Mouse (Mus musculus) layer of hippocampus, adult 9-11 months (tissue): ENCODE results near the gene Rps6kb1.

ENCODE experiments used
- DNase-seq: peaks from one replicate; pipeline ENCODE4 v3.0.0; 2022

Rps6kb1 gene

GRCm38 (mm10) chr11:86580319-86581113, 35.9 kb upstream of the Rps6kb1 start:
- DNase-seq = no peak

GRCm38 (mm10) chr11:86579731-86580318, 35.2 kb upstream of the Rps6kb1 start:
- DNase-seq = no peak

DNA sequence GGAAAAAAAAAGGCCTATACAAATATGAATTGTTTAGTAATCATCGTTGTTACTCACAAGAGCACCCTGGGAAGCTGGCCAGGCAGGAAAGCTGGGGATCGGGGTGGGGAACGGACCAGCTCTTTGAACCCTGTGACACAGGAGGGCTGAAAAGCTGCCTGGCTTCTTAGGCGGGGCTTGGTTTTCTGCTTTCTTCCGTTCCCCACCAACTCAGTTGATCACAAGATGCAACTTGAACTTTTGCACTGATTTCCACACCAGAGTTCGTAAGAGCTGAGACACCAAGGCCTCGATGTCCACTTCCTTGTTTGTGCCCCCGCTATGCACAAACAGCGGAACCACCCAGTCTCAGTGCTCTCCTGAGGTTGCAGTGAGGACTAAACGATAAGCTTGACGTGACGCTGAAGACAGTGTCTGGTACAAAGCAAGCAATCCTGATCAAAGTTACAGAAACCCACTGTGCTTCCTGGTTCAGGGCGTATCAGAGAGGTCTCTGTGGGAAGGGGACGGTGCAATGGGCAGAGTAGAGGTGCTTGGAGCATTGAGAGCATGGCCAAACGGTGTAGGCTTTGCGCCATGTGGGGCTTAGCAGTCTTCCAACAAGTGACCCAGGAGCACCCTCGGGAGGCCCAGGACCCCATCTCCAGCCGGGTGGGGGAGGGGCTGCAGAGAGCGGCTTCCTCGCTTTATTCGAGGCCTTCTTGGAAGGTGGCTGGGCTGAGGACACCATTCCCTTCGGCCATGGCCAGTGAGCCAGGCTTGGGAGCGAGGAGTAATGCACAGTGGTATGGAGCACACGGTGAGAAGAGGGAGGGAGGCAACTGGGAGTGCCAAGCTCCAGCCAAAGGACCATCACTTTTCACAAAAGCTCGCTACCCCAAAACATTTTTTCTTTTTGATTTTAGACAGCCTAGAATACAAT, 34.5 kb upstream of the Rps6kb1 start:
- peak; percentile 76 for DNase-seq

GRCm38 (mm10) chr11:86578106-86578808, 33.7 kb upstream of the Rps6kb1 start:
- DNase-seq = no peak

DNA sequence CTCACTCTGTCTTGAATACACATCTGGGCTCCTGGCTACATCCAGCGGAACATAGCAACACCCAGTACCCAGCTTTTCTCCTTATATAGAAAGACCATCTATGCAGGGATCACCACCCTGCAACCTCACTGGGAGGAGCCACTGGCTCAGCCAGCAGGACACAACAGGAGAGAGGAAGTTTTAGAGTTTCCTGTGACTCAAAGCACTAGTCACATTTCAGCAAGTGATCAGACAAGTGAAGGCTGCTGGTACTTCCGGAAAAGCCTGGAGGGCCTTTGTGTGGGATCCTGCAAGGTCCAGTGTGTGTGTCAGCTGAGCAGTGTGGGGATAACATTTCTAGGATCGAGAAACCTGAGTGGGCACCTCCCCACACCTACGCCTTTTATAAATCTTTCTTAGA, 32.6 kb upstream of the Rps6kb1 start:
- DNase-seq = peak; percentile 63

DNA sequence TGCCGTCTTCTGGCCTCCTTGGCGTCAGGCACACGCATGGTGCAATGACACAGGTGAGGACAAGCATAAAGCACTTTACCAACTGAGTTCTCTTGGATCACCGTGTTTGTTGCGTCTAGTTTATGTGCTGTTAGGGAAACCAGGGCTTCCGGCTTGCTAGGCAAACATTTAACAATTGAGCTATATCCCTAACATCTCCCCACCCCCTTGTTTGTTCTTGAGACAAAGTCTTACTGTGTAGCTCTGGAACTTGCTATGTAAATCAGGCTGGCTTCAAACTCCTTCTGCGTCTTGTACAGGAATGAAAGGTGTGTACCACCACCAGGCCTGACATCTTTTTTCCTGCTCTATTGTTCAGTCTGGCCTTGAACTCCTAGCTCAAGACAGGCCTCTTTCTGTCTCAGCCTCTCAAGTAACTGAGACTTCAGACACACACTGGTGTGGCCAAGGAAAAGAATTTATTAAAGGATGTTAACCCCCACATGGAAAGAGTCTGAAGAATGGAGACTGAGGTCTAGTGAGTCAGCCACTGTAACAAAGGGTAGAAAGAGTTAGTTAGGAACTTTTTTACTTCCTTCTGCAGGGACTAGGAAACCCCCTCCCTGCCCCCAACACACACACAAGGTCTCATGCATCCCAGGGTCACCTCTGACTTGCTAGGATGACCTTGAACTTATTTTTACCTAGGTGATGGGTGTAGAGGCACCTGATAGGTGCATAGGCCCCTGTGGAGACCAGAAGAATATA, 31.2 kb upstream of the Rps6kb1 start:
- DNase-seq = no peak

- no peak for DNase-seq
Measured at GRCm38 (mm10) chr11:86574408-86574807, 29.8 kb upstream of the Rps6kb1 start.

- no peak for DNase-seq
Measured at GRCm38 (mm10) chr11:86573646-86574231, 29.1 kb upstream of the Rps6kb1 start.

DNA sequence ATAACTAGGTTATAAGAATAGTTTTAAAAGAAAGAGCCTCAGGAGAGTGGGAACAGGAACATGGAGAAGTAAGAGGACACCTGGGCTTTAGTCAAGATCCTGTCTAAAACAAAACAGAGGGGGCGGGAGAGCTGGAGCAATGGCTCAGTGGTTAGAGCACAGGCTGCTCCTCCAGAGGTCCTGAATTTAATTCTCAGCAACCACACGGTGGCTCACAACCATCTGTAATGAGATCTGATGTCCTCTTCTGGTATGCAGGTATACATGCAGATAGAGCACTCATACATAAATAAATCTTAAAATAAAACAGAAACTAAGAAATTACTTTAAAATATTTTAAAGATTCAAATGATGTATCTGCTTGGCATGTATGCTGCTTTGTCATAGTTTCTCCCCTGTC, 28.0 kb upstream of the Rps6kb1 start:
- DNase-seq = no peak

DNA sequence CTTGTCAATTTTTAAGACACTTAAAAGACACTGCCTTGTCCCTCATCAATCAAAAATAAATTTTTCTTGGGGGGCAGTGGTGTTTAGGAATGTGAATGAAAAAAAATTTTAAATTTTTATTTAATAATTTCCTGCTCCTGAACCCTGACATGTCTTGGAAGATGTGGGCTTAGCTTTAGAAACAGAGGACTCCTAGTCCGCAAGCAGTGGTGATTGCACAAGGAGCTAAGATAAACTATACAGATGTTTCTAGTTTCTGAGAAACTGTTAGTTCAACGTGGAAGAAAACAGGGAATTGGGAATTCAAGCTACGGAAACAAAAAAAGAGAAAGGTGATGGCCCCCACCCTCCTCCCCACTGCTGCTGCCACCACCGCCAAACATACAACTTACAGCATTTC, 27.3 kb upstream of the Rps6kb1 start:
- DNase-seq = no peak

- peak; percentile 38 for DNase-seq
Measured at GRCm38 (mm10) chr11:86571047-86571855, 26.6 kb upstream of the Rps6kb1 start.

GRCm38 (mm10) chr11:86570261-86570746, 25.7 kb upstream of the Rps6kb1 start:
- no peak for DNase-seq

DNA sequence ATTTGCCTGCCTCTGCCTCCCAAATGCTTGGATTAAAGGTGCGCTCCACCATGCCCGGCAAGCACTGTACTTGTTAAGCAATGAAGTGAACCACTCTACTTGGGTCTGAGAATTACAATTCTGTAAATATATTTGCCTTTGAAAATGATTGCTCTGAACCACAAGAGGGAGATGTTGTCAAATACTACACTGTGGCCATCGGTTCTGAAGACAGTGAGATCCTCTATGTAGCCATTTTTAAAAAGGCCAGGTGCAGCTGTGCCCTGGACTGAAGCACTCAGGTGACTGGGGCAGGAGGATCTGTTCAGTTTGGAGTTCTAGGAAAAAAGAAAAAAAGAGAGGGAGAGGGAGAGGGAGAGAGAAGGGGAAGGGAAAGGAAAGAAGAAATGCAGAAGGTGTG, 23.8 kb upstream of the Rps6kb1 start:
- DNase-seq = no peak

DNA sequence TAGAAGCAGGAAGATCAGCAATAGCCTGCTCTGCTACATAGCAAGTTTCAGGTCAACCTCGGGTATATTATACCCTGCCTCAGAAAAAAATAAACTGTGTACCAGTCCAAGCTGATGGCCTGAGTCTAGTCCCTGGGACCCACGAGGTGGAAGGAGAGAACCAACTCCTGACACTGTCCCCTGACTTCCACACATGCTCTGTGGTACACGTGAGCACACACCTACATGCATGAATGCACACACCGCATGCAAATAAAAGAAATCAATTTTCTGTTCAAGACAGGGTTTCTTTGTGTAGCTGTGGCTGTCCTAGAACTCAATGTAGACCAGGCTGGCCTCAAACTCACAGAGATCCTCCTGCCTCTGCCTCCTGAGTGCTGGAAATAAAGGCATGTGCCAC, 13.7 kb upstream of the Rps6kb1 start:
- no peak for DNase-seq

GRCm38 (mm10) chr11:86553525-86553924, 8.9 kb upstream of the Rps6kb1 start:
- no peak for DNase-seq

- DNase-seq = no peak
Measured at GRCm38 (mm10) chr11:86547412-86547811, 2.8 kb upstream of the Rps6kb1 start.

DNA sequence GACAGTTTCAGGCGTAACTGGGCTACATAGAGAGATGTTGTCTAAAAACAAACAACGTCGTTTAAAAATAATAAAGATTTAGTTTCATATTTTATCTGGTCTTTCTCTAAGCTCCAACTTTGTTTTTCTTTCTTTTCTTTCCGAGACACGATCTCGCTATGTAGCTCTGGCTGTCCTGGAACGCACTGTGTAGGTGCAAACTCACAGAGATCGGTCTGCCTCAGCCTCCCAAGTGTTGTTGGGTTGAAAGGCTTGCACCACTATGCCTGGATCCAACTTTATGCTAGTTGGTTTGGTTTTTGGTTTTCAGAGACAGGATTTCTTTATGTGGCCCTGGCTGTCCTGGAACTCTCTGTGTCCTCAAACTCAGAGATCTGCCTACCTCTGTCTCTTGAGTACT, 951 bp upstream of the Rps6kb1 start:
- DNase-seq = no peak

DNA sequence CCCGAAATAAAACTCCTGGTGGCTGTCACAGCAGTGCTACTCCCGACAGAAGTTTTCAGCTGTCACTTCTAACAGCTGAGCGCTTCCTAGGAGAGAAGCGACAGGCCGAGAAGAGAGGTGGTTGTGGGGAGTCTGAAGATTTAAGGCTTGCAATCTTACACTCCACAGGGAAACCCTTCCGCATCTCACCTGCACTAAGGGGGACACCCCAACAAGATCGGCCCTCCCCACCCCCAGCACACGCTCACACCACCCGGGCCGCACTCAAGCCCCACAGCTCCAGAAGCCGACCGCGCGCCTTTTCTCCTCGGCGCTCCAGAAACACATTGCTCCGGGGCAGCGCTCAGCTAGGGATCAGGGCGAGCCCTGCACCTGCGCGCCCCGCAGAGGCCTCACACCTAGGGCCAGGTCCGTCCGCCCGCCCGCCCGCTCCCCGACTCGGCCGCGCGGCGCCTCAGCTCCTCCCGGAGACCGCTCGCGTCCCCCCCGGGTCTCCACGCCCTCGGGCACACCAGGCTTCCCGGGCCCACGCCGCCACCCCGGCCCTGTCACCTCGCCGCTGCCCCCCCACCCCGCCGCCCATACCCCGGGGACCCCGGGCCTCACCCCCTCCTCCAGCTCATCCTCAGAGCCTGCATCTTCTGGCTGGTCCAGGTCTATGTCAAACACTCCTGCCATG, 506 bp downstream of the Rps6kb1 start:
- DNase-seq = peak; percentile 15

- no peak for DNase-seq
Measured at GRCm38 (mm10) chr11:86542851-86543250, 1.8 kb downstream of the Rps6kb1 start.

- no peak for DNase-seq
Measured at GRCm38 (mm10) chr11:86540476-86540845, 4.1 kb downstream of the Rps6kb1 start.
